Mouse (Mus musculus) yolk sac, embryonic 10.5 days (tissue): ENCODE measurements around the gene H2al2b.
"Not testable (repeated sequence)": the region's sequence is repeated elsewhere in the genome, so short reads cannot be mapped to it uniquely, and the experiment has no call there.

Experiments used
- DNase-seq: peaks from one replicate; pipeline ENCODE4 v3.0.0-alpha.2; 2017; ENCODE audit warnings: low spot score

The H2al2b gene

DNA sequence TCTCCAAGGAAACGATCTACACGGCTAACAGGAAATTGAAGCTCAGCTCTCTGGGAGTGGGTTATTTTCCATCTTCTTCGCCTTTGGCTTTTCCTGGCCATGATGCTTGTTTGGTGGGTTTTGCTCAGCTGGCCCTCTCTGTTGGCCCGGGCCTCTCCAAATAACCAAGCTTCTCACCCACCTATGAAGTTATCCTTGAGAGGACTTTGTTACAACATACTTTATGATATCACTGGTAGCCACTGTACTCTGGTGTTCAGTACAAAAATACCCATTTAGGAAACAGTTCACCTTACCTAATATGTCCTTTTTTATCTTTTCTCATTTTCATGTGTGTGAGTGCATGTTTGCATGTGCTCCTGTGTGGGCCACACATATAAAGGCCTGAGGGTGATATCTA lies at the start of gene H2al2b:
Gene H2al2b (minus strand): TSS at position 101 of the 400 bp plus-strand sequence.
- DNase-seq = not testable (repeated sequence)
